Mouse (Mus musculus): Measurements from ENCODE around the gene Klhl41. TPM values are rescaled to one million over a fixed set of nuclear protein-coding genes. Genes with fewer than 3 reads are reported as not detected.

Gene Klhl41
- polyA plus RNA-seq, 1 experiment, result not detected

- TF ChIP-seq EP300 (IDR thresholded peaks at IDR 0.05; ENCODE audit: insufficient read depth, low read depth, low read length) (no peak), POLR2A (IDR thresholded peaks at IDR 0.05; ENCODE audit: insufficient read depth, low read length) (no peak), CTCF (IDR thresholded peaks at IDR 0.05; ENCODE audit: low read depth, low read length) (no peak)
- Histone ChIP-seq H3K36me3 (ENCODE audit: control insufficient read depth, insufficient read depth, low read length, poor library complexity, severe bottlenecking) (peaks cover 8% of the 10 kb centered on the region; the same call in 1 of the 2 replicates), H3K4me3 (ENCODE audit: low read depth, low read length) (no peak overlapping the region), H3K4me1 (ENCODE audit: control insufficient read depth, insufficient read depth, low read length) (no peaks in the 10 kb centered on the region), H3K9ac (ENCODE audit: low read depth, poor library complexity, severe bottlenecking) (no peak overlapping the region), H3K27ac (ENCODE audit: insufficient read depth, low read length) (no peak overlapping the region), H3K9me3 (replicated peaks; ENCODE audit: control insufficient read depth, insufficient read depth, low read length, poor library complexity, severe bottlenecking) (no peaks in the 10 kb centered on the region), H3K27me3 (ENCODE audit: control insufficient read depth, insufficient read depth, low read length, poor library complexity, severe bottlenecking) (no peaks in the 10 kb centered on the region)
These were observed 20.3 kb downstream of the Klhl41 start for GRCm38 (mm10) chr2:69690214-69690613.

GRCm38 (mm10) chr2:69690843-69691242 is 20.9 kb downstream of the Klhl41 start:
- no peak overlapping the region for H3K9ac ChIP-seq (ENCODE audit: low read depth, poor library complexity, severe bottlenecking)

DNA sequence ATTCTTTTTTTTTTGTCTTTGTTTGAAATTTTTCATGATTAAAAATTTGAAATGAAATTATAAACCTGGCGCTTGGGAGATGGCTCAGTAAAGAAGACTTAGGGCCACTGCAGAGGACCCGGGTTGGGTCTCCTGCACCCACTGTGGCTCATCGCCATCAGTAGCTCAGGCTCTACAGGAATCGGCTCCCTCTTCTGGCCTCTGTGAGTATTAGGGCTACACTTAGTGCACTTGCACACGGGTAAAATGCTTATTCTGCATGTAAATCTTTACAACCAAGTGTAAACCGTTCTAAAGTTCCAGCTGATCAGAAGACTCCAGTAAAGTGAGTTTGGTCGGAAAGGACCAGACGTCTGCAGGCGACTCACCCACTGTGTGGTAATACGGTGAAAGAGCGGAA is 23.6 kb downstream of the Klhl41 start:
- TF ChIP-seq CTCF (IDR thresholded peaks at IDR 0.05; ENCODE audit: low read depth, low read length), result peak; percentile 47
- no peak for TF ChIP-seq POLR2A (IDR thresholded peaks at IDR 0.05; ENCODE audit: insufficient read depth, low read length)
- no peak for TF ChIP-seq EP300 (IDR thresholded peaks at IDR 0.05; ENCODE audit: insufficient read depth, low read depth, low read length)
- H3K4me3 ChIP-seq (ENCODE audit: low read depth, low read length), result no peak overlapping the region
- no peak overlapping the region for H3K9ac ChIP-seq (ENCODE audit: low read depth, poor library complexity, severe bottlenecking)
- no peaks in the 10 kb centered on the region for H3K27me3 ChIP-seq (ENCODE audit: control insufficient read depth, insufficient read depth, low read length, poor library complexity, severe bottlenecking)
- no peak overlapping the region for H3K27ac ChIP-seq (ENCODE audit: insufficient read depth, low read length)
- no peaks in the 10 kb centered on the region for H3K4me1 ChIP-seq (ENCODE audit: control insufficient read depth, insufficient read depth, low read length)
- H3K36me3 ChIP-seq (ENCODE audit: control insufficient read depth, insufficient read depth, low read length, poor library complexity, severe bottlenecking), result peaks cover 10% of the 10 kb centered on the region; the same call in 1 of the 2 replicates
- H3K9me3 ChIP-seq (replicated peaks; ENCODE audit: control insufficient read depth, insufficient read depth, low read length, poor library complexity, severe bottlenecking), result no peaks in the 10 kb centered on the region

More at GRCm38 (mm10) chr2:69690843-69691242, 20.9 kb downstream of the Klhl41 start:
- TF ChIP-seq POLR2A (IDR thresholded peaks at IDR 0.05; ENCODE audit: insufficient read depth, low read length), result no peak
- TF ChIP-seq CTCF (IDR thresholded peaks at IDR 0.05; ENCODE audit: low read depth, low read length), result no peak
- no peak for TF ChIP-seq EP300 (IDR thresholded peaks at IDR 0.05; ENCODE audit: insufficient read depth, low read depth, low read length)
- H3K4me3 ChIP-seq (ENCODE audit: low read depth, low read length), result no peak overlapping the region
- H3K4me1 ChIP-seq (ENCODE audit: control insufficient read depth, insufficient read depth, low read length), result no peaks in the 10 kb centered on the region
- H3K9me3 ChIP-seq (replicated peaks; ENCODE audit: control insufficient read depth, insufficient read depth, low read length, poor library complexity, severe bottlenecking), result no peaks in the 10 kb centered on the region
- no peaks in the 10 kb centered on the region for H3K27me3 ChIP-seq (ENCODE audit: control insufficient read depth, insufficient read depth, low read length, poor library complexity, severe bottlenecking)
- peaks cover 8% of the 10 kb centered on the region; the same call in 1 of the 2 replicates for H3K36me3 ChIP-seq (ENCODE audit: control insufficient read depth, insufficient read depth, low read length, poor library complexity, severe bottlenecking)
- H3K27ac ChIP-seq (ENCODE audit: insufficient read depth, low read length), result no peak overlapping the region

- no peak overlapping the region for H3K4me3 ChIP-seq (ENCODE audit: low read depth, low read length)
- no peaks in the 10 kb centered on the region for H3K27me3 ChIP-seq (ENCODE audit: control insufficient read depth, insufficient read depth, low read length, poor library complexity, severe bottlenecking)
- no peak overlapping the region for H3K9ac ChIP-seq (ENCODE audit: low read depth, poor library complexity, severe bottlenecking)
- TF ChIP-seq POLR2A (IDR thresholded peaks at IDR 0.05; ENCODE audit: insufficient read depth, low read length), result no peak
- no peak for TF ChIP-seq CTCF (IDR thresholded peaks at IDR 0.05; ENCODE audit: low read depth, low read length)
- TF ChIP-seq EP300 (IDR thresholded peaks at IDR 0.05; ENCODE audit: insufficient read depth, low read depth, low read length), result no peak
- peaks cover 5% of the 10 kb centered on the region for H3K36me3 ChIP-seq (ENCODE audit: control insufficient read depth, insufficient read depth, low read length, poor library complexity, severe bottlenecking)
- H3K9me3 ChIP-seq (replicated peaks; ENCODE audit: control insufficient read depth, insufficient read depth, low read length, poor library complexity, severe bottlenecking), result no peaks in the 10 kb centered on the region
- H3K4me1 ChIP-seq (ENCODE audit: control insufficient read depth, insufficient read depth, low read length), result no peaks in the 10 kb centered on the region
- H3K27ac ChIP-seq (ENCODE audit: insufficient read depth, low read length), result no peak overlapping the region
These were observed 30.5 kb downstream of the Klhl41 start for GRCm38 (mm10) chr2:69700446-69700845.

DNA sequence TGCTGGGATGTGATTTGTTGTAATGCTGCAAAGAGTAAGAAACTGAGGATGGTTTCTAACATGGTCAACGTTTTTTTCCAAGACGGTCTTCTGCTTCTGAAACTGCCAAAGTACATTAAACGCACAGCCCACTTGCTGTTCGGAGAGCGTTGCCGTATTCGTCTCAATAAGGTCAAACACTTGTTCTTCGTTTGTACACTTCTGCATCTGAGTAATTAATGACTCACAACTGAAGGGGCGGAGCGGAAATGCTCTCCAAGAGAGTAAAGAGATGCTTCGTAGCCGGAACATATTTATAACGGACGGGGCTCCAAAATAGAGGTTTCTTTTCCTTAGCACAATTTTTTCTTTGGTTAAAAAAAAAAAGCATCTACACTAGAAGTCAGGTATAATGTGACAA is 42.3 kb downstream of the Klhl41 start:
- Histone ChIP-seq H3K27me3 (ENCODE audit: control insufficient read depth, insufficient read depth, low read length, poor library complexity, severe bottlenecking) (no peaks in the 10 kb centered on the region), H3K4me1 (ENCODE audit: control insufficient read depth, insufficient read depth, low read length) (no peaks in the 10 kb centered on the region), H3K36me3 (ENCODE audit: control insufficient read depth, insufficient read depth, low read length, poor library complexity, severe bottlenecking) (peaks cover 16% of the 10 kb centered on the region), H3K27ac (ENCODE audit: insufficient read depth, low read length) (no peak overlapping the region), H3K9ac (ENCODE audit: low read depth, poor library complexity, severe bottlenecking) (no peak overlapping the region), H3K9me3 (replicated peaks; ENCODE audit: control insufficient read depth, insufficient read depth, low read length, poor library complexity, severe bottlenecking) (no peaks in the 10 kb centered on the region), H3K4me3 (ENCODE audit: low read depth, low read length) (no peak overlapping the region)
- TF ChIP-seq EP300 (IDR thresholded peaks at IDR 0.05; ENCODE audit: insufficient read depth, low read depth, low read length), result no peak
- no peak for TF ChIP-seq CTCF (IDR thresholded peaks at IDR 0.05; ENCODE audit: low read depth, low read length)
- TF ChIP-seq POLR2A (IDR thresholded peaks at IDR 0.05; ENCODE audit: insufficient read depth, low read length), result no peak

GRCm38 (mm10) chr2:69712981-69713625 is 43.2 kb downstream of the Klhl41 start, which contains the start of gene Fastkd1:
Gene Fastkd1, minus strand, starts transcription at chr2:69713516.
- Histone ChIP-seq H3K4me1 (ENCODE audit: control insufficient read depth, insufficient read depth, low read length) (no peaks in the 10 kb centered on the region), H3K36me3 (ENCODE audit: control insufficient read depth, insufficient read depth, low read length, poor library complexity, severe bottlenecking) (peaks cover 11% of the 10 kb centered on the region; the same call in 1 of the 2 replicates), H3K9me3 (replicated peaks; ENCODE audit: control insufficient read depth, insufficient read depth, low read length, poor library complexity, severe bottlenecking) (no peaks in the 10 kb centered on the region), H3K4me3 (ENCODE audit: low read depth, low read length) (peak within 1 kb of the TSS; percentile 97), H3K9ac (ENCODE audit: low read depth, poor library complexity, severe bottlenecking) (peak within 1 kb of the TSS; percentile 65), H3K27me3 (ENCODE audit: control insufficient read depth, insufficient read depth, low read length, poor library complexity, severe bottlenecking) (no peaks in the 10 kb centered on the region), H3K27ac (ENCODE audit: insufficient read depth, low read length) (peak within 1 kb of the TSS; percentile 41; the same call in 1 of the 2 replicates)
- TF ChIP-seq CTCF (IDR thresholded peaks at IDR 0.05; ENCODE audit: low read depth, low read length), result no peak
- no peak for TF ChIP-seq EP300 (IDR thresholded peaks at IDR 0.05; ENCODE audit: insufficient read depth, low read depth, low read length)
- TF ChIP-seq POLR2A (IDR thresholded peaks at IDR 0.05; ENCODE audit: insufficient read depth, low read length), result no peak

Measured in ES-Bruce4 (cell line).